Mouse (Mus musculus) T-helper 1 cell (primary cell): Measurements from ENCODE around the gene Nphs1.

ENCODE experiments used
- in situ Hi-C: fragments of 300-600 bp; cut with MboI, MseI; formaldehyde crosslinking; loops from one replicate; pipeline ENCODE4 v1.15.1; 2025; ENCODE audit warnings: high pct_unique_total_duplicates

Nphs1 gene

GRCm38 (mm10) chr7:30457629-30458330, at the start of gene Nphs1, which contains the start of gene Kirrel2:
Nphs1 (plus strand) TSS chr7:30458315.
Kirrel2 (minus strand) TSS chr7:30457690.
- in situ Hi-C loops, result no loop called here

- in situ Hi-C loops, result no loop called here
Observed at GRCm38 (mm10) chr7:30408639-30409038, 49.5 kb upstream of the Nphs1 start.

- in situ Hi-C loops, result no loop called here
Observed at GRCm38 (mm10) chr7:30409789-30410188, 48.3 kb upstream of the Nphs1 start.

- in situ Hi-C loops, result no loop called here
Observed at GRCm38 (mm10) chr7:30411023-30411422, 47.1 kb upstream of the Nphs1 start.

DNA sequence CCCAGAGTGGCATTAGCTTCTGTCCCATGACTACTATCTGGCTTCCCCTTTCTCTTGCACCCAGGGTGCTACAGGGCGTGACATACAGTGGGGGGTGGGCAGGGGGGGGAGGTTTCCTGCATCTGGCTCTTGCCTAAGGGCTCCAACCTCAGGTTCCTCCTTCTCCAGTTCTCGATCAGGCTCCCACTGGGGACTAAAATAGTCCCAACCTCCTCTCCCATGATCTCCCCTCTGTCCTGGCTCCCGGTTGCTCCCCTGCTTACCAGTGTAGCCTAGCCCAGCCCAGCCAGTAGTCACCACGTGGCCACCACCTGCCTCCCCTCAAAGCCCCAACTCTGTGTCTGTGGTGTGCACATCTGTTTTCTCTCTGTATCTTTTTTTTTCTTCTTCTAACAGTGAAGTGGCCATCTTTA, 45.4 kb upstream of the Nphs1 start:
- in situ Hi-C loops, result no loop called here

GRCm38 (mm10) chr7:30413596-30413995, 44.5 kb upstream of the Nphs1 start, which contains the start of gene Tyrobp:
Tyrobp (plus strand) TSS chr7:30413760.
- in situ Hi-C loops, result no loop called here

GRCm38 (mm10) chr7:30417856-30418255, 40.3 kb upstream of the Nphs1 start:
- in situ Hi-C loops, result no loop called here

DNA sequence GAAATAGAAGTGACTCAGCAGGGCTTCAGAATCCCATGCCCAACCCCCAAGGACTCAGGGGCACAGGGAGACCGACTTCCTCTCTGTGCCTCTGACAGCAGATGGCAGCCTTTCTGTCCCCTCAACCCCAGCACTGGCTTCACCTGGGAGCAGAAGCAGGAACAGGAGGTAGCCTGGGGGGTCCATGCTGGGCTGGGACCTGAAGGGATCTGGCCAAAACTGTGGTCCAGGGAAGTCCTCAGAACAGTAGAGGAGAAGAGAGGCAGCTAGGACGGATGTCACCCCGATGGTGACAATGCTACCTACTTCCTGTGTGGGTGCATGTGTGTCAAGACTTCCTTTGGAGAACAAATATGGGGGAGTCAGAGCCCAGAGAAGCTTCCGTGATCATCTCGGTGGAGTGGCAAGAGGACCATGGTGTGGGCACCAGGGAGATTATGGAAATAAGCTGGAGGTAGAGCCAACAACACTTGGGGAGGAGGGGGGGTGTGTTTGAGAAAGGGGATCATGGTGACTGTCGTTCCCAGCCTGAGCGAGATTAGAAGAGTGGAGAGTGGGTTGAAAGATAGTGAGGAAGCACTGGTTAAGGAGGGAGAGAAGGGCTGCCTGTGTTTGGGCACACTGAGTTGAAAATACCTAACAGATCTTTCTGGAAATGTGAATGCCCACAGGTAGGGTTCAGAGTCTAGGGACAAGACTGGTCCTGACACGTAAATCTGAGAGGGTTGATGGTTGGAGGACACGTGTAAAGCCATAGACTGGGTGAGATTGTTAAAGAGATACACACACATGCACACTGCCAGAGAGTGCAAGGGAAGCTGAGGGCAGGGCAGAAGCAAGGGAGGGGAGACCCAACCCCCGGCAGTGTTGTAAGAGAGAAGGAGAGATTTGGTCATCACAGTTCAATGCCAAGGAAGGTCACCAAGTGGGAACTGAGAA, 38.3 kb upstream of the Nphs1 start, which contains the start of gene Hcst:
TSS of gene Hcst (minus strand) at position 294 of the 939 bp plus-strand sequence.
- in situ Hi-C loops, result loop anchor here (10.0 kb wide), 1 partner anchor 1595 kb away; the partner anchor contains the start of gene Ech1

- in situ Hi-C loops, result loop anchor here (10.0 kb wide), 1 partner anchor 1596 kb away; the partner anchor contains the start of gene Ech1
Observed at GRCm38 (mm10) chr7:30420673-30421072, 37.4 kb upstream of the Nphs1 start.

DNA sequence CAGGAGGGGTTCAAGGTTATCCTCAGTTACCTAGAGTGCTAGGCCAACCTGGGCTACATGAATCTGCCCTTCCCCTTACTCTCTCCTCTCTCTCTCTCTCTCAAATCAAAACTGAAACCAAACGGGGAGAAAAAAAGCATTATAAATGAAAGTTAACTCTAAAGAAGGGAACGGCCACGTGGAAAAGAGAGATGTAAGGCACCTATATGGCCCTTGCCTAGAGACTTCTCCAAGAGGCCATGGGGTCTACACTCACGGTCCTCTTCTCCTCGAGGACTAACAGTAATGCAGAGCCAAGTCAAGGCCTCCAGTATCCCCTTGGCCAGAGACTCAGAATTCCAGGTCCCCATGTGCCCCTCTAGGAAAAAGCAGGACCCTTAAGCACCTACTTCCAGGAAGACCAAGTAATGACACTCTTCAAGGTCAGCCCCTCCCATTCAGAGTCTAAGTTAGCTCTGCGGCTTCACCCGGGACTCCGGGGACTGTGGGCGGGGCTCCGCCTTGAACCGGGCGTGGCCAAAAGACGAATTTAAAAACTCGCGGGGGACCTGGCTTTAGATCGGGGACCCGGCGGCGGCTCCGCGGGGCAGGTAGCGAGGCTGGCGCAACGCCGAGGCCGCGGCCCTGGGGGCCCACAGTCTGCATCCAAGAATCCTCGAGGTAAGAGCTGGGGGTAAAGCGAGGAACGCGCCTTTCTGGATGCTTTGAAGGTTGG, 36.8 kb upstream of the Nphs1 start, which contains the start of gene Nfkbid:
TSS of gene Nfkbid (plus strand) at position 558 of the 715 bp plus-strand sequence.
- in situ Hi-C loops, result loop anchor here (10.0 kb wide), 1 partner anchor 1597 kb away; the partner anchor contains the start of gene Ech1

DNA sequence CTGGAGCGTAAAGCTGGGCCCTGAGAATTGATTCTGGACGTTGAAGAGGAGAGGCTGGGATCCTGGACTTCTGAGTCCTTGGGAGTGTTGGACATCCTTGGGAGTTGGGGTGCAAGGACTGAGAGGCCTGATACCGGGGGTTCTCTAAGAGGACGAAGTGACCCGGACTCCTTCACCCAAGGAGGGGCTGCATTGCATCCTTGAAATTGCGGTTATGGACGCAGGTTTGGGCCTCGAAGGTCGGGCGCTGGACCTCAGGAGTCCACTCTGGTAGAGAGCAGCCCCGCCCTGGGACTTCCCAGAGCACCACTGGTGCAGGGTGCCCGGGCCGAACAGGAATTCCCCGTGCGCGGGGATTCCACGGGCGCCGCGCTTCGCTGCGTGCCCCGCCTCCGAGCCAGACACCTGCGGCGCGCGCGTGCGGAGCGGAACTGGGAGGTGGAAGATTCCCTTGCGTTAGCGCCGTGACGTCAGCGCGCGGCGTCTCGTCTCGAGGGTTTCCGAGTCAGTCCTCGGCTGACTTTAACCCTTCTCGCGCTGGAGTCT, 36.2 kb upstream of the Nphs1 start:
- in situ Hi-C loops, result loop anchor here (10.0 kb wide), 1 partner anchor 1597 kb away; the partner anchor contains the start of gene Ech1

DNA sequence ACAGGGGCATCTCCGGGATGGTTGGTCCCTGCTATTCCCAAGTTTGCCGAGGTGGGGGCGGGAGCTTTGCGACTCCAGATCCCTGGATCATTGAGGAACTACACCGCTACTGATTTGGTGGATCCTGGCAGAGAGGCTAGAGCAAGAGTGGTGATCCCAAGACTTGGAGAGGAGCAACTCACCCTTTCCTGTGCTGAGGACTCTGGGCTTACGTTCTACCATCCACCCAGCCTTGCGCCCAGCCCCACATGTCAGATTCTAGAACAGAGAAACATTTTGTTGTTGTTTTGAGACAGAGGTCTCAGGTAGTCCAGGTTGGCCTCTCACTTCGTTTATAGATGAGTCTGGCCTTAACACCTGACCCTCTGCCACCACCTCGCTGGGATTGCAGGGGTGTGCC, 35.6 kb upstream of the Nphs1 start:
- in situ Hi-C loops, result loop anchor here (10.0 kb wide), 1 partner anchor 1598 kb away; the partner anchor contains the start of gene Ech1

- in situ Hi-C loops, result loop anchor here (10.0 kb wide), 1 partner anchor 1598 kb away; the partner anchor contains the start of gene Ech1
Observed at GRCm38 (mm10) chr7:30423071-30423641, 35.0 kb upstream of the Nphs1 start.

- in situ Hi-C loops, result loop anchor here (10.0 kb wide), 1 partner anchor 1605 kb away; the partner anchor contains the start of gene Ech1
Observed at GRCm38 (mm10) chr7:30429327-30429726, 28.8 kb upstream of the Nphs1 start.

- in situ Hi-C loops, result no loop called here
Observed at GRCm38 (mm10) chr7:30430191-30430590, 27.9 kb upstream of the Nphs1 start.

DNA sequence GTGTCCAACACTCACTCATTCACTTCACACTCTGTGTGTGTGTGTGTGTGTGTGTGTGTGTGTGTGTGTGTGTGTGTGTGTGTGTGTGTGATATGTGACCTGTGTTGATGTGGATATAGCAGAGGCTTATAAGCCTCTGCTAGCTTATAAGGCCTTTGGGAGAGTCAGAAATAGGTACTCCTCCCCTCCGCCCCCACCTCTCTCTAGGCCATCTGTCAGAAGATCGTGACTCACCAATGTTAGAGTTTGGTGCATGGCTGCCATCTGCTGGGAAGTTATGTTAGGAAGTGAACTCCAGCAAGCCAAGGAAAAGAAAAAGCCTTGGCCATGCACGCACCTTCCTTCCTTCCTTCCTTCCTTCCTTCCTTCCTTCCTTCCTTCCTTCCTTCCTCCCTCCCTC, 26.3 kb upstream of the Nphs1 start:
- in situ Hi-C loops, result no loop called here

- in situ Hi-C loops, result no loop called here
Observed at GRCm38 (mm10) chr7:30434238-30434637, 23.9 kb upstream of the Nphs1 start.

DNA sequence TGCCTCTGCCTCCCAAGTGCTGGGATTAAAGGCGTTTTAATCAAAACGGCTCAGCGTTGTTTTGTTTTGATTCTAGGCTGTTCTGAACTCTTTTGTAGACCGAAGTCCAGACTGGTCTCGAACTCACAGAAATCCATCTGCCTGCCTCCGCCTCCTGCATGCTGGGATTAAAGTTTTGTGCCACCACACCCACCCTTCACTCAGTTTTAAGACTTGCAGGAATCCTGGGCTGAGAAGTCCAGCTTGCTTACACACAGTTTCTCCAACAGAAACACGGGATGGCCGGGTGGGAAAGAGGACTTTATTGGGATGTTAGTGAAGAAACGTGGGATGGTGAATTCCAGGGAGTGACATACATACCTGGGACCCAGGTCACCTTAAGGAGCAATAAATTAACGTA, 23.4 kb upstream of the Nphs1 start:
- in situ Hi-C loops, result loop anchor here (5.0 kb wide), 1 partner anchor 72 kb away; the partner anchor contains the start of gene Lrfn3

DNA sequence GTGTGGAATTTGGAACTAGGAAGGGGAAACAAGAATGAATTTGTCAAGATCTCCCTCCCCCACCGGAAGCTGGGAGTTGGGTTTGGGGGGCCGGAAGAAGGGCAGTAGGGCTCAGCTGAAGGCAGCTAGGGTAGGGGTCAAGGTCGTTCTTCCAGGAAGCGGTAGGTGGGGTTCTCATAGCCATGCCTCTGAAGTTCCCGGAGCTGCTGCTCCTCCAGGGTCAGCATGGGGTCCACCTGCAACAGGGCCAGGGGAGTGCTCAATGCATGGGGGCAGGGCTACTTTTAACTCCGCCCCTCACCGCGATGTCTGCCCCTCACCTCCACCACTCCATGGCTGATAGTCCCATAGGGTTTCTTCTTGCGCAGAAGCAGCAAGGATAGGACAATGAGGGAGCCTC, 23.0 kb upstream of the Nphs1 start:
- in situ Hi-C loops, result loop anchor here (5.0 kb wide), 1 partner anchor 73 kb away; the partner anchor contains the start of gene Lrfn3

DNA sequence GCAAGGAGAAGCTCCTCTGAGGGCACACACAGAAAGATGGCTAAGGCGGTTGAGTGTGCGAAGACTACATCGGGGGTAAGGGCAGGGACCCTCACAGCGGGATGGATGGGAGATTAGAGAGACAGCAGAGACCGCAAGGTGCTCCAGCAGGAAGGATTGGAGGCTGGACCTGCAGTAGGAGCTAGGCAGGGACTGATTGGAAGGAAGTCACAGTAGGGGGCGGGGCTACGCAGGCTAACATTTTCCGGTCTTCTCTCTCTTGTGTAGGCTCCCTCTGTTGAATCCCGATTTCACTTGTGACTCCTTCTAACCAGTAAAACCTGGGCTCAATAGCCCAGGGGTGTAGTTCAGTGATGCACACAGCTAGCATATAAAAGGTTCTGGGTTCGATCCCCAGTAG, 21.2 kb upstream of the Nphs1 start:
- in situ Hi-C loops, result loop anchor here (5.0 kb wide), 1 partner anchor 75 kb away; the partner anchor contains the start of gene Lrfn3
